Mouse (Mus musculus): Measurements from ENCODE around the gene Cobll1.
"Not testable (repeated sequence)": the region's sequence is repeated elsewhere in the genome, so short reads cannot be mapped to it uniquely, and the experiment has no call there.

Gene Cobll1

GRCm38 (mm10) chr2:65238964-65239570 is at the start of gene Cobll1:
Gene Cobll1, minus strand, starts transcription at chr2:65239403.
- in situ Hi-C loops (cut with MboI; ENCODE audit: unreplicated experiment in 2 of 2), result loop anchor here in 1 of 2 experiments (10.0 kb wide), 1 partner anchor 94 kb away; no protein-coding TSS in a partner anchor

GRCm38 (mm10) chr2:65288696-65289095 is 49.5 kb upstream of the Cobll1 start:
- in situ Hi-C loops (cut with MboI; ENCODE audit: unreplicated experiment in 2 of 2), result no loop called here

- in situ Hi-C loops (cut with MboI; ENCODE audit: unreplicated experiment in 2 of 2), result no loop called here
Measured at GRCm38 (mm10) chr2:65285380-65285779, 46.2 kb upstream of the Cobll1 start.

- in situ Hi-C loops (cut with MboI; ENCODE audit: unreplicated experiment in 2 of 2), result no loop called here
Measured at GRCm38 (mm10) chr2:65282979-65283378, 43.8 kb upstream of the Cobll1 start.

GRCm38 (mm10) chr2:65279029-65279690 is 40.0 kb upstream of the Cobll1 start:
- in situ Hi-C loops (cut with MboI; ENCODE audit: unreplicated experiment in 2 of 2), result loop anchor here in 1 of 2 experiments (5.0 kb wide), 1 partner anchor 37 kb away; no protein-coding TSS in a partner anchor

GRCm38 (mm10) chr2:65275443-65276061 is 36.3 kb upstream of the Cobll1 start:
- in situ Hi-C loops (cut with MboI; ENCODE audit: unreplicated experiment in 2 of 2), result loop anchor here in 1 of 2 experiments (5.0 kb wide), 1 partner anchor 33 kb away; no protein-coding TSS in a partner anchor

GRCm38 (mm10) chr2:65273910-65274309 is 34.7 kb upstream of the Cobll1 start:
- in situ Hi-C loops (cut with MboI; ENCODE audit: unreplicated experiment in 2 of 2), result no loop called here

- in situ Hi-C loops (cut with MboI; ENCODE audit: unreplicated experiment in 2 of 2), result no loop called here
Measured at GRCm38 (mm10) chr2:65268731-65269130, 29.5 kb upstream of the Cobll1 start.

GRCm38 (mm10) chr2:65267834-65268233 is 28.6 kb upstream of the Cobll1 start:
- in situ Hi-C loops (cut with MboI; ENCODE audit: unreplicated experiment in 2 of 2), result no loop called here

GRCm38 (mm10) chr2:65266576-65267299 is 27.5 kb upstream of the Cobll1 start:
- in situ Hi-C loops (cut with MboI; ENCODE audit: unreplicated experiment in 2 of 2), result no loop called here

- in situ Hi-C loops (cut with MboI; ENCODE audit: unreplicated experiment in 2 of 2), result no loop called here
Measured at GRCm38 (mm10) chr2:65262251-65262650, 23.0 kb upstream of the Cobll1 start.

GRCm38 (mm10) chr2:65260828-65261227 is 21.6 kb upstream of the Cobll1 start:
- in situ Hi-C loops (cut with MboI; ENCODE audit: unreplicated experiment in 2 of 2), result not testable (repeated sequence)

- in situ Hi-C loops (cut with MboI; ENCODE audit: unreplicated experiment in 2 of 2), result no loop called here
Measured at GRCm38 (mm10) chr2:65260400-65260799, 21.2 kb upstream of the Cobll1 start.

GRCm38 (mm10) chr2:65257446-65257845 is 18.2 kb upstream of the Cobll1 start:
- in situ Hi-C loops (cut with MboI; ENCODE audit: unreplicated experiment in 2 of 2), result no loop called here

GRCm38 (mm10) chr2:65256494-65257254 is 17.5 kb upstream of the Cobll1 start:
- in situ Hi-C loops (cut with MboI; ENCODE audit: unreplicated experiment in 2 of 2), result no loop called here

GRCm38 (mm10) chr2:65250589-65251104 is 11.4 kb upstream of the Cobll1 start:
- in situ Hi-C loops (cut with MboI; ENCODE audit: unreplicated experiment in 2 of 2), result no loop called here

GRCm38 (mm10) chr2:65249575-65249974 is 10.4 kb upstream of the Cobll1 start:
- in situ Hi-C loops (cut with MboI; ENCODE audit: unreplicated experiment in 2 of 2), result no loop called here

- in situ Hi-C loops (cut with MboI; ENCODE audit: unreplicated experiment in 2 of 2), result loop anchor here (5.0 kb wide), 3 partner anchors 37 to 97 kb away; no protein-coding TSS in a partner anchor
Measured at GRCm38 (mm10) chr2:65240173-65240745, 1.1 kb upstream of the Cobll1 start.

GRCm38 (mm10) chr2:65238171-65238963 is 836 bp downstream of the Cobll1 start:
- in situ Hi-C loops (cut with MboI; ENCODE audit: unreplicated experiment in 2 of 2), result loop anchor here in 1 of 2 experiments (10.0 kb wide), 1 partner anchor 94 kb away; no protein-coding TSS in a partner anchor
